Mouse (Mus musculus) bone marrow, adult 2 months (tissue): ENCODE data around the gene P2rx2.

Source experiments
- CTCF ChIP-seq: fragments of 200-500 bp; IDR thresholded peaks from 2 replicates; pipeline ENCODE4 v1.5.1; 2011; ENCODE audit warnings: low read length, control low read depth; ENCODE audit not compliant: control insufficient read depth, insufficient read depth
- POLR2A ChIP-seq: fragments of 200-500 bp; IDR thresholded peaks from 2 replicates; pipeline ENCODE4 v1.6.1; 2011; ENCODE audit warnings: low read depth, mild to moderate bottlenecking, control low read depth, low read length, borderline replicate concordance; ENCODE audit not compliant: control insufficient read depth

DNA sequence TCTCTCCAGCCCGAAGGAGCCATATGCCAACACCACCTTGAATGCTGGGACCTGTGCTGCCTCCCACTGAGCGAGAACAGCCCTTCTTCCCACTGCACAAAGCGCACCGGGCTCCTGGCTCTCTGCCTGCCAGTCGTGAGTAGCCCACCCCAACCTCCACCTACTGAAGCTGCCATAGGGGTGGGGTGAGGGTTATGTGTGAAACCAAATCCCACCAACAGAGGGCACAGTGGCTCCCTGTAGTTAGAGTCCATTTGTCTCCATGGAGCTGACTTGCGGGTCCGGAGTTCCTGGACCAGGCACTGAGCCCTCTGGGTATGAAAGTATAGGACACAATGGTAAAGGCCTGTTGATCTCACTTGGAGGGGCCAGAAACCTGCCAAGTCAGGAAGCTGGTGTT, 11.7 kb upstream of the P2rx2 start:
- no peak for TF ChIP-seq POLR2A
- TF ChIP-seq CTCF = peak; percentile 29; the same call in 1 of the 2 replicates
